Mouse (Mus musculus): Measurements from ENCODE around the gene 1700029F12Rik.
"Not testable (repeated sequence)": the region's sequence is repeated elsewhere in the genome, so short reads cannot be mapped to it uniquely, and the experiment has no call there.

1700029F12Rik gene

GRCm38 (mm10) chr13:97034262-97034661 is at the start of gene 1700029F12Rik:
Gene 1700029F12Rik, minus strand, starts transcription at chr13:97034362.
- no peak for DNase-seq (ENCODE audit: low spot score in 2 of 2)

- no peak for DNase-seq (ENCODE audit: low spot score in 2 of 2)
These were observed 48.3 kb upstream of the 1700029F12Rik start for GRCm38 (mm10) chr13:97082432-97082831.

- DNase-seq (ENCODE audit: low spot score in 2 of 2) = no peak
These were observed 46.5 kb upstream of the 1700029F12Rik start for GRCm38 (mm10) chr13:97080615-97081014.

- DNase-seq (ENCODE audit: low spot score in 2 of 2) = no peak
These were observed 46.0 kb upstream of the 1700029F12Rik start for GRCm38 (mm10) chr13:97080201-97080600.

- no peak for DNase-seq (ENCODE audit: low spot score in 2 of 2)
These were observed 43.4 kb upstream of the 1700029F12Rik start for GRCm38 (mm10) chr13:97077556-97077955.

- no peak for DNase-seq (ENCODE audit: low spot score in 2 of 2)
These were observed 39.3 kb upstream of the 1700029F12Rik start for GRCm38 (mm10) chr13:97073497-97073896.

GRCm38 (mm10) chr13:97071626-97072241 is 37.6 kb upstream of the 1700029F12Rik start:
- DNase-seq (ENCODE audit: low spot score in 2 of 2) = no peak

GRCm38 (mm10) chr13:97070931-97071625 is 36.9 kb upstream of the 1700029F12Rik start:
- no peak for DNase-seq (ENCODE audit: low spot score in 2 of 2)

GRCm38 (mm10) chr13:97068151-97068550 is 34.0 kb upstream of the 1700029F12Rik start:
- no peak for DNase-seq (ENCODE audit: low spot score in 2 of 2)

GRCm38 (mm10) chr13:97067691-97068090 is 33.5 kb upstream of the 1700029F12Rik start:
- DNase-seq (ENCODE audit: low spot score in 2 of 2) = no peak

- DNase-seq (ENCODE audit: low spot score in 2 of 2) = no peak
These were observed 32.7 kb upstream of the 1700029F12Rik start, which contains the start of gene Fam169a for GRCm38 (mm10) chr13:97066649-97067550. Gene Fam169a, plus strand, starts transcription at chr13:97067286.

- DNase-seq (ENCODE audit: low spot score in 2 of 2) = not testable (repeated sequence)
These were observed 30.9 kb upstream of the 1700029F12Rik start for GRCm38 (mm10) chr13:97064844-97065621.

- DNase-seq (ENCODE audit: low spot score in 2 of 2) = no peak
These were observed 30.3 kb upstream of the 1700029F12Rik start for GRCm38 (mm10) chr13:97064413-97064812.

- DNase-seq (ENCODE audit: low spot score in 2 of 2) = no peak
These were observed 29.3 kb upstream of the 1700029F12Rik start for GRCm38 (mm10) chr13:97063431-97063830.

GRCm38 (mm10) chr13:97062151-97062550 is 28.0 kb upstream of the 1700029F12Rik start:
- no peak for DNase-seq (ENCODE audit: low spot score in 2 of 2)

- DNase-seq (ENCODE audit: low spot score in 2 of 2) = no peak
These were observed 26.2 kb upstream of the 1700029F12Rik start for GRCm38 (mm10) chr13:97060331-97060730.

- DNase-seq (ENCODE audit: low spot score in 2 of 2) = no peak
These were observed 25.6 kb upstream of the 1700029F12Rik start for GRCm38 (mm10) chr13:97059746-97060145.

- no peak for DNase-seq (ENCODE audit: low spot score in 2 of 2)
These were observed 23.7 kb upstream of the 1700029F12Rik start for GRCm38 (mm10) chr13:97057817-97058216.

GRCm38 (mm10) chr13:97053844-97054243 is 19.7 kb upstream of the 1700029F12Rik start:
- DNase-seq (ENCODE audit: low spot score in 2 of 2) = no peak

- peak; percentile 21 to 36 for DNase-seq (ENCODE audit: low spot score in 2 of 2)
These were observed 18.5 kb upstream of the 1700029F12Rik start for GRCm38 (mm10) chr13:97052667-97053066.

- no peak for DNase-seq (ENCODE audit: low spot score in 2 of 2)
These were observed 17.0 kb upstream of the 1700029F12Rik start for GRCm38 (mm10) chr13:97051158-97051557.
